Mouse (Mus musculus) ES-Bruce4 (cell line): ENCODE results near the gene Aspscr1. TPM values are rescaled to one million over a fixed set of nuclear protein-coding genes. Genes with fewer than 3 reads are reported as not detected.

Experiments
- H3K27ac ChIP-seq: 2 replicates; pipeline ENCODE4 v1.5.1; 2012; ENCODE audit warnings: low read length, inconsistent platforms; ENCODE audit not compliant: insufficient read depth
- H3K27me3 ChIP-seq: 2 replicates; pipeline ENCODE4 v1.6.1; 2012; ENCODE audit warnings: mild to moderate bottlenecking, low read length, inconsistent platforms; ENCODE audit not compliant: control insufficient read depth, poor library complexity, insufficient read depth, severe bottlenecking
- H3K36me3 ChIP-seq: 2 replicates; pipeline ENCODE4 v1.6.1; 2012; ENCODE audit warnings: inconsistent platforms, mild to moderate bottlenecking, low read length, moderate library complexity; ENCODE audit not compliant: control insufficient read depth, poor library complexity, insufficient read depth, severe bottlenecking
- H3K4me1 ChIP-seq: one replicate; pipeline ENCODE4 v1.8.1; 2011; ENCODE audit warnings: low read length; ENCODE audit not compliant: control insufficient read depth, insufficient read depth
- H3K4me3 ChIP-seq: 2 replicates; pipeline ENCODE4 v1.5.1; 2011; ENCODE audit warnings: low read depth, mild to moderate bottlenecking, low read length
- H3K9ac ChIP-seq: 2 replicates; pipeline ENCODE4 v1.6.1; 2012; ENCODE audit warnings: low read depth, mild to moderate bottlenecking, inconsistent platforms; ENCODE audit not compliant: poor library complexity, severe bottlenecking
- H3K9me3 ChIP-seq: replicated peaks from 2 replicates; pipeline ENCODE4 v1.6.1; 2012; ENCODE audit warnings: mild to moderate bottlenecking, low read length, inconsistent platforms; ENCODE audit not compliant: control insufficient read depth, poor library complexity, insufficient read depth, severe bottlenecking
- CTCF ChIP-seq: IDR thresholded peaks from one replicate; pipeline ENCODE4 v1.8.1; 2011; ENCODE audit warnings: low read depth, low read length
- EP300 ChIP-seq: IDR thresholded peaks from 2 replicates; pipeline ENCODE4 v1.6.1; 2011; ENCODE audit warnings: low read depth, low read length; ENCODE audit not compliant: insufficient read depth
- POLR2A ChIP-seq: IDR thresholded peaks from one replicate; pipeline ENCODE4 v1.8.1; 2011; ENCODE audit warnings: low read length; ENCODE audit not compliant: insufficient read depth
- polyA plus RNA-seq: library from polyadenylated mRNA; stranded (reverse); fragments of >200 nt; gene quantifications from 2 replicates; pipeline ENCODE4 v1.2.4, GENCODE M21; 2011; ENCODE audit warnings: low read depth; ENCODE audit not compliant: missing spikeins, insufficient read depth, insufficient read length

Gene Aspscr1
- polyA plus RNA-seq, 1 experiment, result 50.8 TPM

DNA sequence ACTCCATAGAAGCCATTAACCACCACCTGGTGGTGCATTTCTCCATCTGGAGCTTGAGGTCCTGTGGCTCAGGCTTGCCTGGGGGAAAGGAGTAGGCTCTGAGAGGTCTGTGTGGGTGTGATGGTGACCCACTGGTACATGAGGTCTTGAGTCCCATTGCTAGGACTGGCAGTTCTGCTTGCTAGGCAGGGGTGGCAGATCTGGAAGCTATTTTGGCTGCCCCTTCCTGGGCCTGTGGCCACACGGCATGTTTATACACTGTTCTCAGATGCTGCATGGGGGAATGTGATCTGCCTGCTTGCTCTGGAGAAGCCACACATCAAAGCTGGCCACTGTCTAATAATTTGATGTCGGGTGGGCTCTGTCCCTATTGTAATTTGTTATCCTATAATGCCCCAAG is 11.3 kb downstream of the Aspscr1 start:
- H3K9me3 ChIP-seq, result no peaks in the 10 kb centered on the region
- H3K27ac ChIP-seq, result no peak overlapping the region
- H3K36me3 ChIP-seq, result peaks cover 10% of the 10 kb centered on the region
- H3K4me1 ChIP-seq, result no peaks in the 10 kb centered on the region
- H3K27me3 ChIP-seq, result no peaks in the 10 kb centered on the region
- no peak for TF ChIP-seq POLR2A
- TF ChIP-seq EP300, result no peak
- no peak for TF ChIP-seq CTCF
- H3K9ac ChIP-seq, result no peak overlapping the region
- H3K4me3 ChIP-seq, result no peak overlapping the region

DNA sequence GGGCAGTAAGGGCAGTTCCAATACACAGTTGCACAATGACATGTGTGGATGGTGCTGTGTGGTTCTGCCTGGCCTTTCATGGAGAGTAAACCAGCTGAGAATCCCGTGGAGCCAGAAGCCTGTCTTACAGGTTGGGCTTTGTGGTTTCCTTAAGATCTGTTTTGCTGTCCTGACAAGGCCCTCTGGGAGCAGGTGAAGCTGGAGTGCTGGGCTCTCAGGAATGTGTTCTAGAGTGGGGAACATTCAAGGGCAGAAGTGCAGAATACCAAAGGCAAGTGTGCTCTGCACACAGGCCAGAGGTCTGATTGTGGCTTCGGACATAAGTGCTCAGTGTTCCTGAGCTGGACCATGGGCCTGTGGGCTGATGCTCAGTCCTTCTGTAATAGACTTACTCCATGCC is 11.9 kb downstream of the Aspscr1 start:
- Histone ChIP-seq H3K27ac (no peak overlapping the region), H3K9ac (no peak overlapping the region), H3K4me3 (no peak overlapping the region), H3K27me3 (no peaks in the 10 kb centered on the region), H3K4me1 (no peaks in the 10 kb centered on the region), H3K36me3 (peaks cover 12% of the 10 kb centered on the region), H3K9me3 (no peaks in the 10 kb centered on the region)
- TF ChIP-seq CTCF, result no peak
- TF ChIP-seq EP300, result no peak
- no peak for TF ChIP-seq POLR2A

DNA sequence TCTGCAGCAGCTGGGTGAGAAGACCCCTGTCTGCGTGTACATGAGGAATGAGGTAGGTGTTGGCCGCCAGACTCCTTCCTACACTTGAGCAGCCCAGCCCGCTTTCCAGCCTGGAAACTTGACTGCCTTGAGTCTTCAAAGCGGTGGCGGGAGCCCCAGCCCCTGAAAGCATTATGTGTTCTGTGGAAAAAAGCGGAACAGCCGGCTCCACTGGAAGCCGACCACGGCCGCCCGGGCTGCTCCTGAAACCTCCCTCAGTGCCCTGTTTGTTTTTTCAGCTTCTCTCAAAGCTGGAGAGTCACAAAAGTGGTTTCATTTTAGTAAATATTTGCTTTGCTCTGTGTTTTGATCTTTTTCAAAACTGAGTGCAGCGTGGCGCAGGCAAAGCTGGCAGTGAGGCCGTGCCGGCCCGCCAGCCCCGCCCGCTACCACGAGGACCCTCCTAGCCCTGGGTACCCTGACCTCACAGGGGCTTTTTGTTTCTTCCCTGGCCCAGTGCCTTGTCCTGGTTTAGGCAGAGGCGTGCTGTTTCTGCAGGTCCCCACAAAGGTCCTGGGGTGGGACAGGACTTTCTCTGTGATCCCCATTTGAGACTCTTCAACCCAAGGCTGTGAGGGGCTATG is 14.0 kb downstream of the Aspscr1 start:
- H3K4me3 ChIP-seq, result no peak overlapping the region
- H3K9ac ChIP-seq, result no peak overlapping the region
- H3K27ac ChIP-seq, result no peak overlapping the region

GRCm38 (mm10) chr11:120689365-120689764 is 16.6 kb downstream of the Aspscr1 start:
- H3K9ac ChIP-seq, result no peak overlapping the region
- H3K4me1 ChIP-seq, result no peaks in the 10 kb centered on the region
- no peaks in the 10 kb centered on the region for H3K9me3 ChIP-seq
- no peaks in the 10 kb centered on the region for H3K27me3 ChIP-seq
- H3K4me3 ChIP-seq, result no peak overlapping the region
- H3K27ac ChIP-seq, result no peak overlapping the region
- peaks cover 12% of the 10 kb centered on the region for H3K36me3 ChIP-seq
- no peak for TF ChIP-seq EP300
- no peak for TF ChIP-seq POLR2A

More for the DNA sequence above, 14.0 kb downstream of the Aspscr1 start:
- Histone ChIP-seq H3K4me1 (no peaks in the 10 kb centered on the region), H3K27me3 (no peaks in the 10 kb centered on the region), H3K9me3 (no peaks in the 10 kb centered on the region), H3K36me3 (peaks cover 11% of the 10 kb centered on the region)
- TF ChIP-seq CTCF (no peak), EP300 (no peak), POLR2A (no peak)

GRCm38 (mm10) chr11:120692471-120693011 is 19.8 kb downstream of the Aspscr1 start:
- TF ChIP-seq POLR2A, result no peak
- TF ChIP-seq EP300, result no peak
- Histone ChIP-seq H3K4me3 (no peak overlapping the region), H3K36me3 (peaks cover 12% of the 10 kb centered on the region), H3K27me3 (no peaks in the 10 kb centered on the region), H3K27ac (no peak overlapping the region), H3K9me3 (no peaks in the 10 kb centered on the region; the same call in 1 of the 2 replicates), H3K4me1 (no peaks in the 10 kb centered on the region), H3K9ac (no peak overlapping the region)

DNA sequence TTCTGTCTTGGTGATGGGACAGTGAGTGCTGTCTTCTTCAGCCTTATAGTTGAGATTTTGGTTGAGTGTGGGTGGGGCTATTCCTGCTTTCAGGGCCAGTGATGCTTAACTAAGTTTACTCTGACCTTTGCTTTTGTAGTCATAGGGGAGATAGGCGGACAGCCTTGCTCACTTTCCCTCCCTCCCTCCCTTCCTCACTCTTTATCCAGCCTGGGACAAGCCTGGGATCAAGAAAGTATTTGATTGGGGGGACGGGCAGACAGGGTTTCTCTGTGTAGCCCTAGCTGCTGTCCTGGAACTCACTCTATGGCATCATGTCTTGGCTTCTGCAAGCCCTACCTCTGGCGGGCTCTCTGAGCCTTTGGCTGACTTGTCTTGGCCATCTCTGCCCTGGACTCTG is 20.7 kb downstream of the Aspscr1 start:
- TF ChIP-seq EP300 (no peak), CTCF (no peak), POLR2A (no peak)
- Histone ChIP-seq H3K36me3 (peaks cover 12% of the 10 kb centered on the region), H3K4me1 (no peaks in the 10 kb centered on the region), H3K9me3 (no peaks in the 10 kb centered on the region; the same call in 1 of the 2 replicates), H3K9ac (no peak overlapping the region), H3K27me3 (no peaks in the 10 kb centered on the region), H3K27ac (no peak overlapping the region), H3K4me3 (no peak overlapping the region)

- Histone ChIP-seq H3K9me3 (no peaks in the 10 kb centered on the region; the same call in 1 of the 2 replicates), H3K27me3 (no peaks in the 10 kb centered on the region), H3K4me3 (no peak overlapping the region), H3K9ac (no peak overlapping the region), H3K4me1 (no peaks in the 10 kb centered on the region), H3K36me3 (peaks cover 5% of the 10 kb centered on the region; the same call in 1 of the 2 replicates), H3K27ac (no peak overlapping the region)
- TF ChIP-seq CTCF, result no peak
- TF ChIP-seq EP300, result no peak
- no peak for TF ChIP-seq POLR2A
Observed at GRCm38 (mm10) chr11:120695184-120695583, 22.4 kb downstream of the Aspscr1 start.
